Mouse (Mus musculus) liver, embryonic 14.5 days (tissue): Measurements from ENCODE around the gene 4933424G06Rik.

Experiments
- CTCF ChIP-seq: IDR thresholded peaks from 2 replicates; pipeline ENCODE4 v1.5.1; 2016; ENCODE audit warnings: antibody characterized with exemption, low read depth, control low read depth
- EP300 ChIP-seq: IDR thresholded peaks from 2 replicates; pipeline ENCODE4 v1.6.1; 2016; ENCODE audit warnings: antibody characterized with exemption, low read depth

- TF ChIP-seq CTCF (no peak), EP300 (no peak)
These were observed 19.2 kb upstream of the 4933424G06Rik start for GRCm38 (mm10) chr1:36690671-36691235.
